ENCODE assay signal across 8 mouse cellular contexts in the genomic region with DNA sequence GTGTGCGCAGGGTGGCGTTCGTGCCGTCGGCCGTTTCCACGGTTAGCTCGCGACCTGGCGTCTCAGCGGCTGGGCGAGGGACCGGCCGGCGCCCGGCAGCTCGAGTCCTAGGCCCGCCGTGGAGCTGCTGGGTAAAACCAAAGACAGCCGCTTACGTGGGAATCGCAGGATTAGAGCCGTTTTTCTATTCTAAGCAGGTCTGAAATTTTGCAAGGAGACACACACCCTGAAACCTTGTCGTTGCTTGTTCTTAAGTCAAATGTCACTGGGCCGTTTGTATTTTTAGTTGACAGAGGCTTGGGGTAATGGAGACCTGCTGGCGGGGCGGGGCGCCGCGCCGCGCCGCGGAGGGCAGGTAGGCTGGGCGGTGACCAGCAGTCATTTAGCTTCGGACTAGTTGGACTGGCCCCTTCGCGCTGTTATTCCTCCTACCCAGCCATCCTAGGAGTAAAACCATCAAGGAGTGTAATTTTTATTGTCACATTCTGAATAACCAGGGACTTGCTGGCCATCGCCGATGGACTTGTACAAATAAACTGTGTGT. TPM values are rescaled to one million over a fixed set of nuclear protein-coding genes. Genes with fewer than 3 reads are reported as not detected.
A peak's percentile ranks its signal among the peaks of the same experiment; 100 is the strongest.
DNase-seq lines count a peak whose midpoint lies in the region; ATAC-seq and TF ChIP-seq lines count a peak whose summit lies in the region.

No protein-coding gene starts in this region.

- peaks cover 63% of the 10 kb centered on the region for H3K36me3 ChIP-seq in heart, embryonic 14.5 days (ENCODE audit: control insufficient read depth, insufficient read depth, low read length)
- H3K36me3 ChIP-seq in hindbrain, embryonic 13.5 days, result peaks cover 45% of the 10 kb centered on the region
- H3K36me3 ChIP-seq in liver, embryonic 14.5 days (replicated peaks; ENCODE audit: control insufficient read depth, insufficient read depth, low read depth), result peaks cover 30% of the 10 kb centered on the region
- H3K36me3 ChIP-seq in stomach, embryonic 15.5 days, result peaks cover 21% of the 10 kb centered on the region

- DNase-seq in heart, adult 11 months, result no peak
- DNase-seq in liver, embryonic 14.5 days (ENCODE audit: low read depth in 3 of 3, low spot score in 3 of 3), result peak in 2 of 3 experiments; percentile 34 to 49
- no peak for DNase-seq in gastrocnemius, adult 18-20 months (ENCODE audit: low spot score)

- H3K27ac ChIP-seq in heart, embryonic 14.5 days (replicated peaks in 1 of 2; ENCODE audit: control insufficient read depth in 1 of 2, insufficient read depth in 1 of 2, low read depth in 2 of 2, low read length in 2 of 2), result peak overlapping the region; percentile 21 to 63; a peak in 2 of 4 replicates
- no peak overlapping the region for H3K27ac ChIP-seq in bone marrow macrophage, adult 2 months (ENCODE audit: insufficient read depth, low read depth, low read length)
- peak overlapping the region; percentile 81 for H3K27ac ChIP-seq in hindbrain, embryonic 13.5 days
- H3K27ac ChIP-seq in liver, embryonic 14.5 days, result peak overlapping the region; percentile 81
- peak overlapping the region; percentile 72 for H3K27ac ChIP-seq in stomach, embryonic 15.5 days

- H3K4me2 ChIP-seq in heart, embryonic 14.5 days (ENCODE audit: low read length), result peak overlapping the region; percentile 91
- H3K4me2 ChIP-seq in hindbrain, embryonic 13.5 days, result peak overlapping the region; percentile 93
- H3K4me2 ChIP-seq in liver, embryonic 14.5 days (ENCODE audit: low read depth), result peak overlapping the region; percentile 96
- H3K4me2 ChIP-seq in stomach, embryonic 15.5 days, result peak overlapping the region; percentile 78

- TF ChIP-seq CTCF in bone marrow macrophage, adult 2 months (IDR thresholded peaks at IDR 0.05; ENCODE audit: low read depth, low read length), result no peak
- no peak for TF ChIP-seq CTCF in liver, embryonic 14.5 days (IDR thresholded peaks at IDR 0.05; ENCODE audit: low read depth)

- peaks cover 5 to 17% of the 10 kb centered on the region in 2 experiments for H3K4me1 ChIP-seq in heart, embryonic 14.5 days (ENCODE audit: control insufficient read depth in 2 of 2, insufficient read depth in 2 of 2, low read length in 2 of 2)
- H3K4me1 ChIP-seq in bone marrow macrophage, adult 2 months (ENCODE audit: control insufficient read depth, insufficient read depth, low read length), result peaks cover 22% of the 10 kb centered on the region
- H3K4me1 ChIP-seq in hindbrain, embryonic 13.5 days (replicated peaks), result peaks cover 38% of the 10 kb centered on the region
- peaks cover 16 to 20% of the 10 kb centered on the region in 2 experiments for H3K4me1 ChIP-seq in liver, embryonic 14.5 days (replicated peaks; ENCODE audit: control insufficient read depth in 2 of 2, insufficient read depth in 2 of 2, low read length in 1 of 2)
- H3K4me1 ChIP-seq in stomach, embryonic 15.5 days, result peaks cover 14% of the 10 kb centered on the region

- peak overlapping the region; percentile 95 for H3K9ac ChIP-seq in heart, embryonic 14.5 days (ENCODE audit: low read length)
- H3K9ac ChIP-seq in hindbrain, embryonic 13.5 days, result peak overlapping the region; percentile 92
- peak overlapping the region; percentile 95 for H3K9ac ChIP-seq in liver, embryonic 14.5 days (replicated peaks)
- H3K9ac ChIP-seq in stomach, embryonic 15.5 days, result peak overlapping the region; percentile 84

- 2% methylated on average over 40 of the region's 40 CpGs for whole genome bisulfite sequencing in heart, embryonic 14.5 days
- WGBS in hindbrain, embryonic 13.5 days, result 2% methylated on average over 40 of the region's 40 CpGs
- WGBS in liver, embryonic 14.5 days (ENCODE audit: insufficient replicate concordance), result 2% methylated on average over 40 of the region's 40 CpGs
- WGBS in stomach, embryonic 15.5 days, result 1% methylated on average over 40 of the region's 40 CpGs

- peak overlapping the region; percentile 61 to 97 for H3K4me3 ChIP-seq in heart, embryonic 14.5 days (ENCODE audit: control insufficient read depth in 1 of 2, insufficient read depth in 1 of 2, low read depth in 1 of 2, low read length in 2 of 2)
- H3K4me3 ChIP-seq in bone marrow macrophage, adult 2 months (ENCODE audit: insufficient read depth, low read length), result peak overlapping the region; percentile 76
- peak overlapping the region; percentile 89 for H3K4me3 ChIP-seq in hindbrain, embryonic 13.5 days
- peak overlapping the region; percentile 74 to 98 for H3K4me3 ChIP-seq in liver, embryonic 14.5 days (ENCODE audit: insufficient read depth in 1 of 2, low read depth in 2 of 2, low read length in 2 of 2)
- peak overlapping the region; percentile 83 for H3K4me3 ChIP-seq in stomach, embryonic 15.5 days (replicated peaks)

- H3K27me3 ChIP-seq in heart, embryonic 14.5 days (ENCODE audit: control insufficient read depth, insufficient read depth, low read length), result no peaks in the 10 kb centered on the region
- H3K27me3 ChIP-seq in hindbrain, embryonic 13.5 days, result no peaks in the 10 kb centered on the region
- no peaks in the 10 kb centered on the region for H3K27me3 ChIP-seq in liver, embryonic 14.5 days (ENCODE audit: control insufficient read depth, insufficient read depth, low read length)
- no peaks in the 10 kb centered on the region for H3K27me3 ChIP-seq in stomach, embryonic 15.5 days (replicated peaks)

- ATAC-seq in heart, embryonic 14.5 days (ENCODE audit: insufficient number of reproducible peaks, insufficient read depth, low FRiP score, low read depth), result no peak
- peak; percentile 50 for ATAC-seq in hindbrain, embryonic 13.5 days (ENCODE audit: low FRiP score)
- peak; percentile 74 for ATAC-seq in liver, embryonic 14.5 days (ENCODE audit: insufficient read depth)
- ATAC-seq in stomach, embryonic 15.5 days (ENCODE audit: insufficient read depth, low FRiP score, low read depth), result peak; percentile 41; the same call in 1 of the 2 replicates
- no peak for ATAC-seq in megakaryocyte-erythroid progenitor cell, adult 5-6 weeks (replicated peaks; ENCODE audit: low FRiP score, low TSS enrichment, poor library complexity, severe bottlenecking)

- no peak for TF ChIP-seq EP300 in liver, embryonic 14.5 days (IDR thresholded peaks at IDR 0.05; ENCODE audit: low read depth)

- TF ChIP-seq POLR2A in bone marrow macrophage, adult 2 months (IDR thresholded peaks at IDR 0.05; ENCODE audit: borderline replicate concordance, low read depth, low read length), result no peak

- no peaks in the 10 kb centered on the region for H3K9me3 ChIP-seq in heart, embryonic 14.5 days (ENCODE audit: control insufficient read depth, low read length)
- no peaks in the 10 kb centered on the region for H3K9me3 ChIP-seq in hindbrain, embryonic 13.5 days
- no peaks in the 10 kb centered on the region for H3K9me3 ChIP-seq in liver, embryonic 14.5 days (ENCODE audit: control insufficient read depth, low read length)
- no peaks in the 10 kb centered on the region for H3K9me3 ChIP-seq in stomach, embryonic 15.5 days

RNA-seq across cellular contexts. Expression of a gene that starts 0.4 kb away (rescaled TPM):
- 83.8 and 91.0 TPM in 2 replicates for polyA plus RNA-seq in heart, embryonic 14.5 days (2014; fragmentation: Nextera tagmentation; extraction: Ambion mirVana)
- polyA plus RNA-seq in bone marrow macrophage, adult 2 months (2012; ENCODE audit: insufficient read depth, insufficient read length, missing spikeins), result 63.9 and 65.9 TPM in 2 replicates
- polyA plus RNA-seq in hindbrain, embryonic 13.5 days (2015; fragmentation: Nextera tagmentation; extraction: Ambion mirVana), result 125 and 127 TPM in 2 replicates
- polyA plus RNA-seq in liver, embryonic 14.5 days (2012; rRNA removed), result 37.6 and 42.1 TPM in 2 replicates
- polyA plus RNA-seq in liver, embryonic 14.5 days (2014; fragmentation: Nextera tagmentation; extraction: Ambion mirVana), result 82.9 and 86.0 TPM in 2 replicates
- polyA plus RNA-seq in stomach, embryonic 15.5 days (2015; fragmentation: Nextera tagmentation; extraction: Ambion mirVana), result 128 and 132 TPM in 2 replicates
- 10 to 100 TPM; 13.3 to 18.2 TPM for total RNA-seq in gastrocnemius, adult 18-20 months (2021)
- total RNA-seq in megakaryocyte-erythroid progenitor cell, adult 5-6 weeks (2014; fragmentation: Nextera tagmentation), result 33.5 and 42.9 TPM in 2 replicates
- total RNA-seq in megakaryocyte-erythroid progenitor cell, adult 5-6 weeks (2017), result 45.7 and 46.1 TPM in 2 replicates

RNA-seq across cellular contexts. Expression of a gene that starts 0.5 kb away (rescaled TPM):
- 72.0 and 78.3 TPM in 2 replicates for polyA plus RNA-seq in heart, embryonic 14.5 days (2014; fragmentation: Nextera tagmentation; extraction: Ambion mirVana)
- polyA plus RNA-seq in bone marrow macrophage, adult 2 months (2012; ENCODE audit: insufficient read depth, insufficient read length, missing spikeins), result 51.7 and 56.2 TPM in 2 replicates
- 54.8 and 56.1 TPM in 2 replicates for polyA plus RNA-seq in hindbrain, embryonic 13.5 days (2015; fragmentation: Nextera tagmentation; extraction: Ambion mirVana)
- polyA plus RNA-seq in liver, embryonic 14.5 days (2012; rRNA removed), result 22.3 and 22.7 TPM in 2 replicates
- 29.5 and 30.2 TPM in 2 replicates for polyA plus RNA-seq in liver, embryonic 14.5 days (2014; fragmentation: Nextera tagmentation; extraction: Ambion mirVana)
- 41.3 and 46.0 TPM in 2 replicates for polyA plus RNA-seq in stomach, embryonic 15.5 days (2015; fragmentation: Nextera tagmentation; extraction: Ambion mirVana)
- 10 to 100 TPM; 90.6 to 92.3 TPM for total RNA-seq in gastrocnemius, adult 18-20 months (2021)
- total RNA-seq in megakaryocyte-erythroid progenitor cell, adult 5-6 weeks (2014; fragmentation: Nextera tagmentation), result 96.6 and 104 TPM in 2 replicates
- 82.0 and 90.7 TPM in 2 replicates for total RNA-seq in megakaryocyte-erythroid progenitor cell, adult 5-6 weeks (2017)

Comparison
In these comparisons a context has a peak if more than half of its experiments do, and no peak if none do; other contexts are left out.
1. ATAC-seq: peak in hindbrain, embryonic 13.5 days (single experiment), liver, embryonic 14.5 days (single experiment) and stomach, embryonic 15.5 days (single experiment); none in heart, embryonic 14.5 days (single experiment) and megakaryocyte-erythroid progenitor cell, adult 5-6 weeks (single experiment).
2. DNase-seq: peak in liver, embryonic 14.5 days (2 of 3); none in heart, adult 11 months (single experiment) and gastrocnemius, adult 18-20 months (single experiment).
3. Peak in every context shown above with its lines, with median percentiles within 50 percentile points of each other: H3K4me2 ChIP-seq, H3K4me3 ChIP-seq and H3K9ac ChIP-seq.